Mouse (Mus musculus) right cerebral cortex, adult 2 months (tissue): Measurements from ENCODE around the gene Tmem213.

Experiments
- DNase-seq, 2 experiments: peaks; one replicate each; pipeline ENCODE4 v3.0.0; 2021 to 2022; ENCODE audit warnings: low spot score in 2 of 2

The Tmem213 gene

GRCm38 (mm10) chr6:38109160-38109795, at the start of gene Tmem213:
Tmem213 (plus strand) TSS chr6:38109255.
- DNase-seq: no peak

- no peak for DNase-seq
Observed at GRCm38 (mm10) chr6:38064621-38065020, 44.4 kb upstream of the Tmem213 start.

- peak; percentile 55 to 67 for DNase-seq
Observed at GRCm38 (mm10) chr6:38065122-38065500, 43.9 kb upstream of the Tmem213 start.

- peak; percentile 49 to 50 for DNase-seq
Observed at GRCm38 (mm10) chr6:38065501-38066122, 43.4 kb upstream of the Tmem213 start.

- peak; percentile 60 to 70 for DNase-seq
Observed at GRCm38 (mm10) chr6:38066215-38066614, 42.8 kb upstream of the Tmem213 start.

GRCm38 (mm10) chr6:38071256-38071655, 37.8 kb upstream of the Tmem213 start:
- DNase-seq: no peak

GRCm38 (mm10) chr6:38072137-38072796, 36.8 kb upstream of the Tmem213 start:
- no peak for DNase-seq

- no peak for DNase-seq
Observed at GRCm38 (mm10) chr6:38073592-38073991, 35.5 kb upstream of the Tmem213 start.

- no peak for DNase-seq
Observed at GRCm38 (mm10) chr6:38080364-38080763, 28.7 kb upstream of the Tmem213 start.

- no peak for DNase-seq
Observed at GRCm38 (mm10) chr6:38081727-38082341, 27.2 kb upstream of the Tmem213 start.

GRCm38 (mm10) chr6:38083204-38083603, 25.9 kb upstream of the Tmem213 start:
- DNase-seq: no peak

- DNase-seq: no peak
Observed at GRCm38 (mm10) chr6:38087242-38088026, 21.6 kb upstream of the Tmem213 start.

GRCm38 (mm10) chr6:38092539-38092938, 16.5 kb upstream of the Tmem213 start:
- no peak for DNase-seq

GRCm38 (mm10) chr6:38094701-38095100, 14.4 kb upstream of the Tmem213 start:
- DNase-seq: no peak

GRCm38 (mm10) chr6:38096961-38097370, 12.1 kb upstream of the Tmem213 start:
- DNase-seq: no peak

- DNase-seq: no peak
Observed at GRCm38 (mm10) chr6:38102216-38102795, 6.7 kb upstream of the Tmem213 start.

- DNase-seq: no peak
Observed at GRCm38 (mm10) chr6:38103775-38104174, 5.3 kb upstream of the Tmem213 start.

- no peak for DNase-seq
Observed at GRCm38 (mm10) chr6:38105924-38106323, 3.1 kb upstream of the Tmem213 start.

GRCm38 (mm10) chr6:38108449-38108848, 606 bp upstream of the Tmem213 start:
- DNase-seq: no peak

- no peak for DNase-seq
Observed at GRCm38 (mm10) chr6:38109871-38110270, 816 bp downstream of the Tmem213 start.

GRCm38 (mm10) chr6:38110859-38111258, 1.8 kb downstream of the Tmem213 start:
- DNase-seq: no peak
